Mouse (Mus musculus): ENCODE measurements around the gene Cdh22.

The Cdh22 gene

DNA sequence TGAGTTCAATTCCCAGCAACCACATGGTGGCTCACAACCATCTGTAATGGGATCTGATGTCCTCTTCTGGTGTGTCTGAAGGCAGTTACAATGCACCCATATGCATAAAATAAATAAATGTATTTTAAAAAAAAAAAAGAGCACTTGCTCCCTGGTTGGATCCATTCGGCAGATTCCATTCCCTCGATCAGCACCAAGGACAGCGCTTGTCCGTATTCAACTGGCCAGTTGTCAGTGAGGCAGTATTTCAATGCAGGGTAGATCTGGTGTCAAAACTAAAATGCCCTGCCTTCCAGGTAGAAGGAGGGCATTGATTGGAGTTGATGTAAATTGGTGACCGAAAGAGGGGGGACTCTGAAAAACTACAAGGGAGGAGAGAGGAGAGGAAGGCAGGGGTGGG is 74.2 kb downstream of the Cdh22 start:
- in situ Hi-C loops (cut with MboI; ENCODE audit: low sequenced_read_pairs), result no loop called here

DNA sequence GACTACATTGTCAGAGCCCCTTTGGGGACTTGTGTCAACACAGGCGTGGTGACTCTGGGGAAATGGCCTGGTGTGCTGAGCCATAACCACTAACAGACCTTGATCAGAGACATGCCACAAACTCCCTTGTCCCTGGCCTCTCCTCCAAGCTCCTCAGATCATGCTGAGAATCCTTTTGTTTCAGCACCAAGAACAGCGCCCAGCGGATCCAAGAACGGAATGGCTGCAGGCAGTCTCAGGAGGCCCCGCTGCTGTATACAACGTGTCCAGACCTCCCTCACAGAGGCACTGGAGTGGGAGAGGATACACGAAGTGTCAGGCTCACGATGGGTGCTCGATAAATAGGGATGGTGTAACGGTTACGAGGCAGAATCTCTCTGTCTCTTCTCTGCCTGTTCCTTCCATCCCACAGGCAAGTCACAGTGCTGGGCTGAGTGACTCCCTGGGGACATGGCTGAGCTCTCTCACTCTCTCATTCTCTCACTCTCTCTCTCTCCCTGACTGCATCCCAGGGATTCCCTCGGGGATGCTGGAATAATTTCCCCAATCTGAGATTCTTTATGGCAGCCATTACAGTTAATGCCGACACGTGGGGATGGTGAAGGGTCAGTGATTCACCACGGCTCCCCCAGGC is 75.5 kb downstream of the Cdh22 start:
- in situ Hi-C loops (cut with MboI; ENCODE audit: low sequenced_read_pairs), result no loop called here

DNA sequence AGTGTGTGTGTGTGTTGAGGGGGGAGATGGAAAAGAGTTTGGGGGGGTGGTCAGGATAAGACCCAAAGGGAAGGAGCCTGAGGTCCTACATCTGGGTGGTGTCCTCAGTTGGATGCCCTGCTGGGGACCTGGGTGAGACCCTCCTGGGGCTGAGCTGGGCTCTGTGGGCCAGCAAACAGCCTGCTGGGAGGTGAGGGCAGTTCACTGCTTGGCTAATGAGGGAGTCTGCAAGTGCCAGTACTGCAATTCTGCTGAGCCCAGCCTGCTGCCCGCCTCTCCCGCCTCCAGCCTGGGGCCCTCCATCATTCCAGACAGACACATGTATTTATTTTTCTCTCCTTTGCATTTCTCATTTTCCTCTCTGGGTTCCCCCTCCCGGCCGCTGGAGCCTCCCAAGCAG is 76.3 kb downstream of the Cdh22 start:
- in situ Hi-C loops (cut with MboI; ENCODE audit: low sequenced_read_pairs), result no loop called here

DNA sequence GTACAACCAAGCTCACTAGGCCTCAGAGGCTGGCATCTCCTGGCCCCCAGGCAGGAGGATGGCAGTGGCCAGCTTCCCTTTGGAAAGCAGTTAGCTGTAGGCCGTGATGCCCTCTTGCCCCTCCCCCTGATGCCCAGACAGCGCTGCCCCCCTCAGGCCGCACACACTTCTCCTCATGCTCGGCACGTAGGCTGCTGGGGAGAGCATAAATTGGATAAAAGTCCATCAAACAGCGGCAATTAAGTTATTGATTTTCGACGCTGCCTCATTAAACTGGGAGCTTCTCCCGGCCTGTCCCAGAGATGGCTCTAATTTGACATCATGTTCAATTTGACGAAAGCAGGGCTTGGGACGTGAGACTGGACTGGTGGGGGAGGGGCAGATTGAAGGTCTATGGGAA is 76.8 kb downstream of the Cdh22 start:
- in situ Hi-C loops (cut with MboI; ENCODE audit: low sequenced_read_pairs), result no loop called here

DNA sequence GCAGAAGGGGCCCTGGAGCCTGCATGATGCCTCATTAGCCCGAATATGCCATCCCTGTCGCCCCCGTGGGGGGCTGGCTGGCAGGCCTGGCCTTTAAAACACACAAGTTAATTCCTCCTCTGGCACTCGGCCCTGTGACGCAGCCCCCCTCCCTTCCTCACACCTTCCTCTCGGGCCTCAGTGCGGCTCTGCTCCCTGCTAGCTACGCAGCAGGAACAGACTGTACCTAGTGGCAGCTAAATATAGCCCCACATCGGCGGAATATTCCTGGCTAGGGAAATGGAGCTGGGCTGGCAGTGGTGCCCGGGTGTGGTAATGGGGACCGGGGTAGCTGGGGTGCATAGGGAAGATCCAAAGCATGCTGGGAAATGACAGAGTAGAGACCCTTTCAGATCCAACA is 81.6 kb downstream of the Cdh22 start:
- in situ Hi-C loops (cut with MboI; ENCODE audit: low sequenced_read_pairs), result no loop called here

DNA sequence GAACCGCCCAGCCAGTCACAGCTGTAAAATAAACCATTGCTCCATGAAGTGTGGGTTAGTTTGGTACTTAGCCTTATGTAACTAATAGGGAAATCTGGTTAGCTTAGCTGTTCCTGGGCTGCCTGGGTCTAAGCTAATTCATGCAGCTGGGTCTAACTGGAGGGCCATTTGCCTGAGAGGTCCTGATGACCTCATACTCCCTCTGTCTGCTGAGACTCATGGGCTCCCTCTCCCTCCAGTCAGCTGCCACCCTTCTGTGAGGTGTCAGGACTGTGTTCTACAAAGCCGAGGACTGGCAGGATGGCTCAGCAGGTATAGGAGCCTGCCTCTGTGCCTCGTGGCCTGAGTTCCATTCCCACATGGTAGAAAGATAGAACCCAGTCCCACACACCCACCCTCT is 84.9 kb downstream of the Cdh22 start:
- in situ Hi-C loops (cut with MboI; ENCODE audit: low sequenced_read_pairs), result no loop called here

DNA sequence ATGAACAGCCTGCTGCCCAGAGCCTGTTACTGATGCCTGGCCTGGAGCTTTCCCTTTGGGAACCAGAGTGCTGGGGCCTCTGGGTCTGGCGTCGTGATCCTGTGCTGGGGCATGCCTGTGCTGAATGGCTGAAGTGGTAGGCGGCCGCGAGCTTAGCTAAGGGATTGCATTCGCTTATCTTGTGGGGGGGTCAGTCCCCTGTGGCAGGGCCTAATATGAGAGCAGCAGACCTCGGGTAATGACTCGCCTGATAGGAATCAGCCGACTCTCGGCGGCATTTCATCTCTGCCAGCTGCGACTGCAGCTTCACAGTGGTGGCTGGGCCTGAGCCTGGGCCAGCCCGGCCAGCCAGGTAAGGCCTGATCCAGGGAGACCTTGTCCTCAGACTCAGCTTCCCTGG is 88.8 kb downstream of the Cdh22 start:
- in situ Hi-C loops (cut with MboI; ENCODE audit: low sequenced_read_pairs), result no loop called here

DNA sequence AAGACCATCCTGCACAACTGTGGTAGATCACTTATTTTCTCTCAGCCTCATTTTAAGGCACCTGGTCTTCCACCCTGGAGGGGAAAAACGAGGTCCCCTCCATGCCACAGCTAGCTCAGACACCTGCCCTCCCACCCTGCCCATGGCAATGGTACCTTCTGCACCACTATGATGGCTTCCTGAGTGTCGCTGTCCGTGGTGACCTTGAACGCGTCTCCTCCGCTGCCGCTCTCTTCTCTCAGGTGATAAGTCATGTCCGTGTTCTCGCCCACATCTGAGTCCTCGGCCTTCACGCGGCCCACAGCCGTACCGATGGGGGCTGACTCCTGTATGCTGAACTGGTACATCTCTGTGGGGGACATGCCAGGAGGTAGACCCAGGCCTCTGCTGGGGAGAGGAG is 91.2 kb downstream of the Cdh22 start:
- in situ Hi-C loops (cut with MboI; ENCODE audit: low sequenced_read_pairs), result no loop called here

DNA sequence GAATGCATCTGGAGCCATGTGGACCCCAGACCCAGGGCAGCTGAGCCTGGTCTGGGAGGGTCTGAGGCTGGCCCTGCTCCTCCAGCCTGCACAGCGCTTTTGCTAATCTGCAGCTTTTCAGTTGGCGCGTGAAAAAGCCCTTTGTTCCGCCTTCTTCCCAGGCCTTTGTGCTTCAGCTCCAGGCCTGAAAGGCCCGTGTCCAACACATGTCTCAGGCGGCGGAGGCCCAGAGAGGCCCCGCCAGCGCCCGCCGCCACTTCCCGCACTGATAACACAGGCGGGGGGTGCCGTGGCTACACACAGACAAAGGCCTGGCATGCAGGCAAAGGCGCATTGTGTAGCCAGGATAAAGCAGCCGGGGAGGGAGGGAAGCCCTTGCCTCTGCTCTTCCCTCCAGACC is 98.6 kb downstream of the Cdh22 start:
- in situ Hi-C loops (cut with MboI; ENCODE audit: low sequenced_read_pairs), result no loop called here

DNA sequence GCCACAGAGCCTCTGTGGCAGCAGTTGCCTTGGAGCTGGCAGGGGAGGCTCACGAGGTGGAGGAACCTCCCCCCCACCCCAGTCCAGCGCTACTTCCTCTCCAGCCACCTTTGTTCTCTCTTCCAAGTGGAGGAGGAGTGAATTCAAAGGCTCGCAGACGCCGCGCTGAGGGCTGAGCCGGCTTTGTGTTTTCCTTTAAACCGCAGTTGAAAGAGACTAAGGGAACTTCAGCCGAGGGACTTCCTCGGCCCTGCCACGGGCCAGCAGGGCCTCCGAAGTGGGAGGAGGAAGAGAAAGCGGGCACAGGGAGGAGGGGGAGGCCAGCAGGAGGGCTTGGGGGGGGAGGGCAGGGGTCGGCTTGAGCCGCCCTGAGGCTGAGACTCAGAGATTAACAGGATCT is 101.1 kb downstream of the Cdh22 start:
- in situ Hi-C loops (cut with MboI; ENCODE audit: low sequenced_read_pairs), result no loop called here

DNA sequence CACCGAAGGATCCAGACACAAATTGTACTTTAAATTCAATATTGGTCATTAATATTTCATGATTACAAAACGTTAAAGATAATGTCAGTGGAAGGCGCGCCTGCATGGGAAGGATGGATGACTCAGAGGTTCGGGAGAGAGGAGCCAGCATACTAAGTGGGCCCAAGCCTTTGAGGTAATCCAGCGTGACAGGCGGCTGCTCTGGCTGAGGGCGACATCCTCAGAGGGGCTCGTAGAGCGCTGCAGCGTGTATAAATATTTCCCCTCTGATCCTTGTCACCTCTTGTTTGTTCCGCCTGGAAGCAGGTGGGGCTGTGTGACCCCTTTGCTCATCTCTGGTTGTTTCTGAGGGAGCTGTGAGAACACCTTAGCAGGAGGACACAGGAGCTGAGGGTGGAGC is 103.2 kb downstream of the Cdh22 start:
- in situ Hi-C loops (cut with MboI; ENCODE audit: low sequenced_read_pairs), result no loop called here

DNA sequence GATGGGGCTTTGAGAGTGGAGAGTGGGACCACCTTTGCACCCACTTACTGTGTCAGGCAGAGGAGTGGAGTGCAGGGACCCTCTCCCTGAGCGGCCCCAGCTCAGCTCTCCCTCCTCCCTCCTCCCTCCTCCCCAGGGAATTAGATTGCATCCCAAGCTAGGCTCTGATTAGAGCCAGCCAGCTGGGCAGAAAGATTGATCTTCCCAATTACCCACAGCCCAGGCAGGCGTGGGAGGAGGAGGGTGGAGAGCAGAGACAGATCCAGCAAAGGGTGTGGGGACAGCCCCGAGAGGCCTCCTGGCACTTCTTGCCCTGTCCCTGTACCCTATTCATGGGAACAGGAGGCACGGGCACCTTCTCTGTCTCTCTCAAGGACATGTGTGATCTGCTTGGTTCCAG is 105.5 kb downstream of the Cdh22 start:
- in situ Hi-C loops (cut with MboI; ENCODE audit: low sequenced_read_pairs), result no loop called here

DNA sequence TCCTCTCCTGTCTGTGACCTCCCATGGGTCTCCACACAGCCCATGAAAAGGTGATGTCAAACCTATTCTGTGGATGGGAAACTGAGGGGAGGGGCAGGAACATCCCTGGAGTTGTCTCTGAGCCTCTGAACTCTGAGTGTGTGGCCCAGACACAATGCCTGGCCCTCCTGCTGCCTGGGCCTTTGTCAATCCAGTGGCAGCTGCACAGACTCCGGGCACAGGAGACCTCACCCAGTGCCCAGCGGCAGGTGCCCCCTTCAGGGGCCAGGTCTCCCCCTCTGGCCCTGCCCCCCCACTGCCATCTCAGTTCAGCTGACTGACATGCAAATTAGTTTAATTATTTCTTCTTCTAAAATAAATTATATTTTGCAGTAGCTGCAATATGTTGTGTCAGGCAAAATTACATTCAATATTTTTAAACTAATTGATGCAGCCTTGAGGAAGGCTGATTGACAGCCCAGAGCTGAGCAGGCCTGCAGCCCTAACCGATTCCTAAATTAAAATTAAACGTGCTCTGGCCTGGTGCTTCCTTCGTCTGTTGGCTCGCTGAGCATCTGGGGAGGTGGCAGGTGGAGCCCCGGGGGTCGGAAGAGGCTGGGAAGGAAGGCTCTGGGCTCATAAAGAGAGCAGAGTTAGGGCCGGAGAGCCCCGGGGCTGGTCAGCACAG is 107.6 kb downstream of the Cdh22 start:
- in situ Hi-C loops (cut with MboI; ENCODE audit: low sequenced_read_pairs), result no loop called here

DNA sequence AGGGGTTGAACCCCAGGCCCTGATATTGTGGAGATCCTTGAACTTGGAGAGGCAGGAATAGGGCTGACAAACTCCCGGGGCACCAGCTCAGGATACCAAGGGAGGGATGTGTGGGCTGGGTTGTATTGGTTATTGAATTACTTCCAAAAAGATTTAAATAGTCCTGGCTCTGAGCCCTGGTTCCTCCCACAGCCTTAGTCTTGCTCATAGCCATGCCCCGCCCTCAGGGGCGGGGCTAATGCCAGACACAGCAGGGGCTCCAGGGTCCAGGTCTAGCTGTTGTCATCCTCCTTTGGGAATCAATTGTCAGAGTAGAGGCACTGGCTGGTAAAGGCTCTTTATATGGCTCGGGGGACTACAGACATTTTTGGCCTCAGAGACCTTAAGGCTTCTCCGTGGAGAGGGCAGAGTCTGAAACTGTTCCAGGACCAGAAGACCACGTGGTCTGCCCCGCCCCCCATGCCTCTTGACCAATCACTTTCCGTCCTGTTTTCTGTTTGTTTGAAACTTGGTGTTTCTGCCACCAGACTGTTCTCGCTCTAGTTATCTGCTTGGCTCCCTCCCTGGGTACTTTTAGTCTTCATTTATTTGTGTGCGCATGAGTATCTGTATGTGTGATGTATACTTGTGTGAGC is 113.3 kb downstream of the Cdh22 start:
- in situ Hi-C loops (cut with MboI; ENCODE audit: low sequenced_read_pairs), result no loop called here

DNA sequence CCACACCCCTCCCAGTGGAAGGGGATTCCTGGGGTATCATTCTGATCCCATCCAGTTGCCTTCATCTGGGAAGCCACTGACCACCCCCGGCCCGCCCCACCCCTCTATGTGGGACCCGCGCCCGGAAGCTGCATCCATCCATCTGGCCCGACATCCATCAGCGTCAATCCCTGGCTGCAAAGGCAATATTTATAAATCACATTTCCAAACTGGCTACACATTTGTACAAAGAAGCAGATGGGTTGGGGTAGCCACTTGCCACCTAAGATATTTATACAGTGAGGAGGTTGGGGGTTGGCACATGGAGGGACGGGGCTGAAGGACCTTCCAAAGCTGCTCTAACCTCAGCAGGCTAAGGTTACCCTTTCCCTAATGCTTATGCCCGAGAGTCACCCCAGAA is 113.9 kb downstream of the Cdh22 start:
- in situ Hi-C loops (cut with MboI; ENCODE audit: low sequenced_read_pairs), result no loop called here

DNA sequence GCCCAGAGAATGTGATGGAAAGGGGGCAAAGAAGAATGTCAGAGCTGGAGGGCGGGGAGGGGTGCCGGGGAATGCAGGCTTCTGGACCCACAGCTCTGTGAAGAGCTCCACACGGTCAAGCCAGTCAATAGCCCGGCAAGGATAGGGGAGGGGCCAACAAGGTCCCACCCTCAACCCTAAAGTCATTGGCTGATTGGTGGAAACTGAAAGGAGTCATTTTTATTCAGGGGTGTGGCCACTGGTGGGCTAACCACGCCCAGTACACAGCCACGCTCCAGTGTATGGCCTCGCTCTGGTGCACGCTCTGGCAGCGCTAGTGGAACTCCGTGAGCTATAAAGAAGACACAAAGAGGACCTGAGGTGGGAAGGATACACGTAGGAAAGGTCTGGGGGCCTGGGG is 120.9 kb downstream of the Cdh22 start:
- in situ Hi-C loops (cut with MboI; ENCODE audit: low sequenced_read_pairs), result no loop called here

DNA sequence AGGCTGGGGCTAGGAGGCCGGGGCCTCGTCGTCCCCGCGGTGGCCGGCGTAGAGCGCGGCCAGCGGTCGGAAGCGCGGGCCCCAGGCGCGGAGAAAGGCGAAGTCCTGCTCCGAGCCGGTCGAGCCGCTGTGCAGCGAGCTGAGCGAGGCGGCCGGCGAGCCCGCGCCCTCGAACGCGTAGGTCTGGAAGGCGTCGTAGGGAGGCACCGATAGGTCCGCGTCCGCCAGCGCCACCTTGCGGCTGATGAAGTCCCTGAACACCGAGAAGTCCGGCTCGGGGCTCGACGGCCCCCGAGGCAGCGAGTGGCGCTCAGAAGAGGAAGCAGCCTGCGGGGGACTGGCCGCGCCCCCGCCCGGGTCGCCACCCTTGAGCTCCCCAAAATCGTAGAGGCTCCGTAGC is 122.5 kb downstream of the Cdh22 start:
- in situ Hi-C loops (cut with MboI; ENCODE audit: low sequenced_read_pairs), result no loop called here

DNA sequence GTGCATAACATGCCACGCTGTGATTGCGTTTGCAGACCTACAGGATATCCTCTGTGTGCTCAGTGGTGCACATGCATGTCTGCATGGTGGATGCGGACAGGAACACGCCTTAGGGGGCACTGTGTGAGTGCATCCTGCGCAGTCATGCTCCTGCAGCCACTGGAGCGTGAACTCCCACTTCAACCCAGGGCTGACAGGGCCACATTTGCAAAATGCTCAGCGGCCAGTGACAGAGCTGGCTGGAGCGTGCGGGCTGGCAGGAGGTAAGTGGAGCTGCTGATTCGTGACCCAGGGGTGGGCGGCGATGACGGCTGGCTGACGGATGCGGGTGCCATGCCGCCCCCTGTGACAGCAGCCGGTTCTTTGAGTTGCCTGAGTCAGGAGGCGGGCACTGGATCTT is 128.1 kb downstream of the Cdh22 start:
- in situ Hi-C loops (cut with MboI; ENCODE audit: low sequenced_read_pairs), result no loop called here

DNA sequence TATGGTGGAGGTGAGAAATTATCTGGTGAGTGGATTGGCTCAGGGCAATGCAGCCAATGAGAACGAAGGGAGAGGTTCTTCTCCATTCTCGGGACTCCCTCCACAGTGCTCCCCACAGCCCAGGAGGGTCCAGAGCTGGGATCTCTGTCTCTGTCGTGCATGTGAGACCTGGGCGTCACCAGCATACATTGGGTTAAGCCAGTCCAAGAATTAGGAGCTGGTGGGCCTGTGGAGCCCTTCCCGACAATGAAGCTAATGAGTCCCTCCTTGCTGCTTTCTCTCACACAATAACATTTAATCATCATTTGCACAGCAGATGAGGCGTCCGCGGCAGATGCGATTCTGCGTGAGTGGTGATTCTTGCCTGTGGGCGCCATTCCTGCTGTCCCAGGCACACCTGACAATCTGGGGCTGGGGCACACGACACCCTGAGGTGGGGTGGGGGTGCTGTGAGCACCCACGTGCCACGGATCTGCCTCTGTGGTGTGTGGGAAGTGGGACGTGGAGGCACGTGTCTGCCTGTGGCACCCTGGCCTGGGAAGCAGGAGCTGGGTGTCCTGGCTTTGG is 129.1 kb downstream of the Cdh22 start:
- in situ Hi-C loops (cut with MboI; ENCODE audit: low sequenced_read_pairs), result no loop called here

DNA sequence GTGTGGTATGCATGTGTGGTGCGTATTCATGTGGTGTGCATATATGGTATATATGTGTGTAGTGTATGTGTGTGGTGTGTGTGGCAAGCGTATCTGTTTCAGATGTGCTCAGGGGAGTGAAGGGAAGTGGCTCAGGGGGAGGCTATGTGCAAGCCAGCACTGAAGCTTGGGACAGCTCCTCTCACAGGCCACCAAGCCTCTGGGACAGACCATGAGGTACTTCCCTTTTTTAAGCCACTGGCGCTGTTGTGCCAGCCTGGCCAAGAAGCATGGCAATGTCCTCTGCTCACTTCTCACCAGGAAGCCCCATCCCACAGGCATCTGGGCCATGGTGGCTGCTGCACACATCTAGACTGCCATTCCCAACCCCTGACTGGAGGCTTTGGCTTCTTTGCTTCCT is 131.7 kb downstream of the Cdh22 start:
- in situ Hi-C loops (cut with MboI; ENCODE audit: low sequenced_read_pairs), result no loop called here

DNA sequence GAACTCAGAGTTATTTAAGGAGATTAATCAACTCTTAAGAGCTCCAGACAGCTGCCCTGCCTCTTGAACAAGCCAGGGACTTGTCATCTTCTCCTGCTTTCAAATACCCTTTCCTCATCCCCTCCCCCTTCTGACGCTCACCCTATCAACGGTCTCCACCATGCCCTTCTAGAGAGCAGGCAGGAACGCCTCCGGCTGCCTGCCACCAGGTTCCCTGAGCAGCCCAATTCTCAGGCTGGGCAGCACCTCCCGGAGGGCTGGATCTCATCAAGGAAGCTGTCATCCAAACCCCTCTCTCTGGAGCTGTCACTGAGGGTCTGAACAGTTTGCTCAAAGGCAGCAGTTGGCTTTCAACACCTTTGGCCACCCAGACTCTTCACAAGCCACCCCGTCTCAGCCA is 133.9 kb downstream of the Cdh22 start:
- in situ Hi-C loops (cut with MboI; ENCODE audit: low sequenced_read_pairs), result no loop called here

DNA sequence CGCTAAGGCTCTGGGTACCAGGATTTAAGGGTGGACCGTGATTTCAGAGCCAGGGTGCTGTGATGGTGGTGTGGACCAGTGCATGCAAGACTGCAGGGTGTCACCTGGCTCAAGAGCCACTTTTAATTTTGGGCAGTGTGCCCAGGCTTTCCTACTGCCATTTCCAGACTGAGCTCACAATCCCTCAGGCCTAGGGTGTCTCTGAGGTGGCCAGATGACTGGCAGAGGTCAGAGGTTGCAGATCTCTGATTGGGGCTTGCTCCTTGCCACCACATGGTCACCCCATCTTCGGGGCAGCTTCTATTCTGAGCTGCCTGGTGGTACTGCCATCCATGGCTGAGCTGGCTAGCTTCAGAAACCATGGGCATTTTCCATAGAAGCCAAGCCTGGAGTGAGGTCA is 135.8 kb downstream of the Cdh22 start:
- in situ Hi-C loops (cut with MboI; ENCODE audit: low sequenced_read_pairs), result no loop called here
